9 mouse cellular contexts compared by ENCODE assay signal in genomic region chr10:70099052-70099451, GRCm38 (mm10). TPM values are rescaled to one million over a fixed set of nuclear protein-coding genes. Genes with fewer than 3 reads are reported as not detected.
DNase-seq lines count a peak whose midpoint lies in the region; ATAC-seq and TF ChIP-seq lines count a peak whose summit lies in the region.
"Had no signal": no experiment of that assay in that cellular context is flagged by ENCODE, and none has a peak within 500 bp of the region (broad histone marks: within the 10 kb centered on the region; RNA-seq: fewer than 3 reads in every experiment).

No protein-coding gene starts in this region.

- H3K27me3 ChIP-seq in hindbrain, embryonic 10.5 days (ENCODE audit: insufficient read depth, poor library complexity, severe bottlenecking): no peaks in the 10 kb centered on the region
- H3K27me3 ChIP-seq in liver, postnatal 0 days (ENCODE audit: insufficient read depth, low read length): no peaks in the 10 kb centered on the region

- ATAC-seq in liver, postnatal 0 days: no peak

- H3K4me2 ChIP-seq in liver, postnatal 0 days (ENCODE audit: low read depth, low read length): peak overlapping the region; percentile 94

- 24% methylated on average over 8 of the region's 8 CpGs for WGBS in hindbrain, embryonic 10.5 days
- WGBS in liver, postnatal 0 days (ENCODE audit: insufficient replicate concordance): 46% methylated on average over 8 of the region's 8 CpGs

- H3K4me1 ChIP-seq in hindbrain, embryonic 10.5 days (replicated peaks): peaks cover 49% of the 10 kb centered on the region
- H3K4me1 ChIP-seq in liver, postnatal 0 days (ENCODE audit: insufficient read depth): peaks cover 30% of the 10 kb centered on the region

- peak overlapping the region; percentile 90 for H3K4me3 ChIP-seq in hindbrain, embryonic 10.5 days
- peak overlapping the region; percentile 83; the same call in 1 of the 2 replicates for H3K4me3 ChIP-seq in liver, postnatal 0 days (ENCODE audit: low read depth, low read length)

- peaks cover 9% of the 10 kb centered on the region for H3K9me3 ChIP-seq in hindbrain, embryonic 10.5 days
- no peaks in the 10 kb centered on the region for H3K9me3 ChIP-seq in liver, postnatal 0 days (ENCODE audit: low read length)

- H3K27ac ChIP-seq in hindbrain, embryonic 10.5 days: no peak overlapping the region
- no peak overlapping the region for H3K27ac ChIP-seq in liver, postnatal 0 days (ENCODE audit: low read depth)

- peak overlapping the region; percentile 76 for H3K9ac ChIP-seq in liver, postnatal 0 days (replicated peaks)

- intact Hi-C loops in heart, postnatal 14 days (cut with DNase I): loop anchor here (5.0 kb wide), 5 partner anchors 33 to 198 kb away; no protein-coding TSS in a partner anchor

- peaks cover 36% of the 10 kb centered on the region for H3K36me3 ChIP-seq in hindbrain, embryonic 10.5 days
- H3K36me3 ChIP-seq in liver, postnatal 0 days (replicated peaks; ENCODE audit: insufficient read depth, low read length): peaks cover 8% of the 10 kb centered on the region; the same call in 1 of the 2 replicates

- peak; percentile 89 for DNase-seq in heart, adult 11 months
- DNase-seq in heart, postnatal 14 days: no peak
- peak; percentile 26 to 34 for DNase-seq in adrenal gland, postnatal 36 days
- DNase-seq in hindbrain, embryonic 10.5 days (ENCODE audit: low spot score): peak; percentile 6
- no peak for DNase-seq in liver, postnatal 0 days
- no peak for DNase-seq in layer of hippocampus, adult 11-12 months (ENCODE audit: low spot score)
- no peak for DNase-seq in kidney, postnatal 10 days
- no peak for DNase-seq in thymus, postnatal 14 days
- DNase-seq: cerebellum, postnatal 14 days had no signal

- TF ChIP-seq CTCF in liver, postnatal 0 days (IDR thresholded peaks at IDR 0.05; ENCODE audit: low read depth): no peak

- no peak for TF ChIP-seq EP300 in liver, postnatal 0 days (IDR thresholded peaks at IDR 0.05; ENCODE audit: low read depth)

RNA-seq across cellular contexts. Expression of gene Ccdc6, which starts 2.1 kb away (rescaled TPM):
- total RNA-seq in heart, postnatal 14 days (2021): 10 to 100 TPM; 31.0 to 31.4 TPM
- 10 to 100 TPM; 50.2 to 98.3 TPM for total RNA-seq in adrenal gland, postnatal 36 days (2021)
- 14.2 and 18.2 TPM in 2 replicates for polyA plus RNA-seq in hindbrain, embryonic 10.5 days (2016; fragmentation: Nextera tagmentation; extraction: Ambion mirVana)
- 5.5 and 6.3 TPM in 2 replicates for polyA plus RNA-seq in liver, postnatal 0 days (2015; fragmentation: Nextera tagmentation; extraction: Ambion mirVana)

Comparison
In these comparisons a context has a peak if more than half of its experiments do, and no peak if none do; other contexts are left out.
1. DNase-seq: peak in heart, adult 11 months (single experiment), adrenal gland, postnatal 36 days (2 of 2) and hindbrain, embryonic 10.5 days (single experiment); none in heart, postnatal 14 days (0 of 2), liver, postnatal 0 days (single experiment), layer of hippocampus, adult 11-12 months (single experiment), kidney, postnatal 10 days (single experiment) and thymus, postnatal 14 days (single experiment).